Mouse (Mus musculus) spleen, adult 2 months (tissue): ENCODE results near the gene Chchd2. TPM values are rescaled to one million over a fixed set of nuclear protein-coding genes. Genes with fewer than 3 reads are reported as not detected.

Experiments used
- DNase-seq, 2 experiments: peaks; one replicate each; pipeline versions ENCODE4 v3.0.0 to v3.0.0-alpha.2; 2012 to 2021; ENCODE audit warnings: low spot score in 2 of 2, low read depth in 1 of 2
- H3K27ac ChIP-seq: fragments of 200-500 bp; 2 replicates; pipeline ENCODE4 v1.5.1; 2012; ENCODE audit warnings: low read length, inconsistent platforms; ENCODE audit not compliant: insufficient read depth
- H3K27me3 ChIP-seq: fragments of 200-500 bp; 2 replicates; pipeline ENCODE4 v1.6.1; 2012; ENCODE audit warnings: mild to moderate bottlenecking, moderate library complexity, low read length, inconsistent platforms; ENCODE audit not compliant: control insufficient read depth, insufficient read depth
- H3K36me3 ChIP-seq: fragments of 200-500 bp; 2 replicates; pipeline ENCODE4 v1.6.1; 2012; ENCODE audit warnings: mild to moderate bottlenecking, low read length, inconsistent platforms; ENCODE audit not compliant: control insufficient read depth, insufficient read depth
- H3K4me1 ChIP-seq: fragments of 200-500 bp; 2 replicates; pipeline ENCODE4 v1.6.1; 2011; ENCODE audit warnings: inconsistent platforms; ENCODE audit not compliant: control insufficient read depth, insufficient read depth, insufficient read length
- H3K4me3 ChIP-seq: fragments of 200-500 bp; 2 replicates; pipeline ENCODE4 v1.5.1; 2011; ENCODE audit warnings: mild to moderate bottlenecking, inconsistent platforms; ENCODE audit not compliant: insufficient read depth, insufficient read length; ENCODE audit errors: extremely low read depth
- CTCF ChIP-seq: fragments of 200-500 bp; IDR thresholded peaks from 2 replicates; pipeline ENCODE4 v1.5.1; 2011; ENCODE audit warnings: mild to moderate bottlenecking, inconsistent platforms; ENCODE audit not compliant: insufficient read depth, insufficient read length, insufficient replicate concordance; ENCODE audit errors: extremely low read depth
- POLR2A ChIP-seq: fragments of 200-500 bp; IDR thresholded peaks from 2 replicates; pipeline ENCODE4 v1.6.1; 2011; ENCODE audit warnings: low read depth, low read length, inconsistent platforms
- WGBS: fragments of 180-500 bp; shearing (Covaris S2); methylation state at CpG from one replicate; pipeline ENCODE4 v1.1.7; 2018; 5-methylcytosine and 5-hydroxymethylcytosine counted together
- polyA plus RNA-seq: library from polyadenylated mRNA; depleted of rRNA; stranded (reverse); fragments of >200 nt; gene quantifications from 2 replicates; pipeline ENCODE4 v1.2.3, GENCODE M21; 2012; rRNA removed

The Chchd2 gene
- polyA plus RNA-seq, 1 experiment: 274 TPM

DNA sequence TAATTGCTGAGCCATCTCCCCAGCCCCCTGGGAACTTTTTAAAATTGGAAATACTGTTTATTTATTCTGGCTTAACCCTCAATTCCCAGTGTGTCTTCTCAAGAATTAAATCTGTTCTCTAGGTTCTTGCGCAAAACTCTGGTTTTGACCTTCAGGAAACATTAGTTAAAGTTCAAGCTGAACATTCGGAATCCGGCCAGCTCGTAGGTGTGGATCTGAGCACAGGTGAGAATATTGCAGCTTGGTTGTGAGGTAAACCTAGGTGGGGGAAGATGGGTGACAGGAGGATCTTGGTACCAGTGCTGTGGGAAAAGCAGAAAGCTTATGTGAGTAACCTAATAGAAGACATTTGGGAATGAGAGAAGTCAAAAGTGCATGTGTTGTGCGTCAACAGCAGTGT is 42.4 kb downstream of the Chchd2 start:
- no peak for DNase-seq
- H3K27me3 ChIP-seq: no peaks in the 10 kb centered on the region
- WGBS: 96% methylated on average over 5 of the region's 5 CpGs

More for the DNA sequence above, 42.4 kb downstream of the Chchd2 start:
- peaks cover 12% of the 10 kb centered on the region for H3K36me3 ChIP-seq
- TF ChIP-seq CTCF: no peak
- no peak for TF ChIP-seq POLR2A
- no peak overlapping the region for H3K4me3 ChIP-seq
- H3K27ac ChIP-seq: no peak overlapping the region
- H3K4me1 ChIP-seq: peaks cover 2% of the 10 kb centered on the region; the same call in 1 of the 2 replicates

Other genes starting within 250 kb of the Chchd2 start
- 0.61 and 0.73 TPM in 2 replicates for gene Zfp11, start 217.4 kb downstream of the Chchd2 start, polyA plus RNA-seq
- not detected in 2 replicates for gene Sept14, start 179.0 kb downstream of the Chchd2 start, polyA plus RNA-seq
- gene Mrps17, start 172.0 kb downstream of the Chchd2 start, polyA plus RNA-seq: 29.2 and 34.9 TPM in 2 replicates
- gene Nipsnap2, start 162.4 kb downstream of the Chchd2 start, polyA plus RNA-seq: 16.3 and 19.4 TPM in 2 replicates
- gene Psph, start 100.0 kb downstream of the Chchd2 start, polyA plus RNA-seq: 13.3 and 14.2 TPM in 2 replicates
- gene Sumf2, start 40.5 kb downstream of the Chchd2 start, polyA plus RNA-seq: 9.5 and 11.5 TPM in 2 replicates
- gene Zbed5, start 8.3 kb upstream of the Chchd2 start, polyA plus RNA-seq: 0.56 and 0.65 TPM in 2 replicates
- 0.13 and 0.14 TPM in 2 replicates for gene Phkg1, start 11.1 kb upstream of the Chchd2 start, polyA plus RNA-seq
- gene Nupr1l, start 21.1 kb upstream of the Chchd2 start, polyA plus RNA-seq: 2.4 and 4.9 TPM in 2 replicates
- gene Vkorc1l1, start 54.5 kb upstream of the Chchd2 start, polyA plus RNA-seq: 7.5 and 8.1 TPM in 2 replicates
- 39.9 and 46.2 TPM in 2 replicates for gene Gusb, start 115.6 kb upstream of the Chchd2 start, polyA plus RNA-seq
- gene Asl, start 141.8 kb upstream of the Chchd2 start, polyA plus RNA-seq: 18.0 and 22.4 TPM in 2 replicates
- gene Crcp, start 141.8 kb upstream of the Chchd2 start, polyA plus RNA-seq: 7.1 and 9.8 TPM in 2 replicates
- gene Tpst1, start 185.9 kb upstream of the Chchd2 start, polyA plus RNA-seq: 10.9 and 15.5 TPM in 2 replicates